Mouse (Mus musculus): ENCODE measurements around the gene Phc2. TPM values are rescaled to one million over a fixed set of nuclear protein-coding genes. Genes with fewer than 3 reads are reported as not detected.
A peak's percentile ranks its signal among the peaks of the same experiment; 100 is the strongest.

Gene Phc2
- total RNA-seq (2012; rRNA removed): 18.0 and 29.8 TPM in 2 replicates

GRCm38 (mm10) chr4:128654505-128655381, at the start of gene Phc2:
TSS of gene Phc2 (plus strand) at chr4:128654702.
- Histone ChIP-seq H3K9ac (ENCODE audit: insufficient read depth, low read depth, low read length, poor library complexity, severe bottlenecking) (peak within 1 kb of the TSS; percentile 80), H3K36me3 (ENCODE audit: control insufficient read depth, insufficient read depth, low read length, poor library complexity, severe bottlenecking) (no peaks in the 10 kb centered on the region), H3K4me1 (ENCODE audit: control insufficient read depth in 2 of 2, insufficient read depth in 2 of 2, low read length in 2 of 2, poor library complexity in 1 of 2) (no peaks in the 10 kb centered on the region; a peak in 1 of 4 replicates), H3K9me3 (ENCODE audit: control insufficient read depth, insufficient read depth, low read depth, low read length) (no peaks in the 10 kb centered on the region), H3K4me3 (ENCODE audit: insufficient read depth in 1 of 2, low read depth in 1 of 2, low read length in 2 of 2, poor library complexity in 1 of 2, severe bottlenecking in 1 of 2) (peak within 1 kb of the TSS; percentile 83 to 91), H3K27ac (ENCODE audit: insufficient read depth, low read depth, low read length, poor library complexity, severe bottlenecking) (no peak within 1 kb of the TSS; the same call in 1 of the 2 replicates)
- TF ChIP-seq MAFK (IDR thresholded peaks at IDR 0.05; ENCODE audit: insufficient read depth, low read depth, low read length): no peak
- peak; percentile 62; the same call in 1 of the 2 replicates for TF ChIP-seq CHD2 (IDR thresholded peaks at IDR 0.05; ENCODE audit: low read depth, low read length)
- in situ Hi-C loops (cut with MboI; ENCODE audit: low sequenced_read_pairs in 2 of 2, unreplicated experiment in 2 of 2): no loop called here
- DNase-seq (ENCODE audit: low read depth, low spot score): peak; percentile 92

- no peak overlapping the region for H3K9ac ChIP-seq (ENCODE audit: insufficient read depth, low read depth, low read length, poor library complexity, severe bottlenecking)
- H3K27ac ChIP-seq (ENCODE audit: insufficient read depth, low read depth, low read length, poor library complexity, severe bottlenecking): no peak overlapping the region
- H3K4me1 ChIP-seq (ENCODE audit: control insufficient read depth in 2 of 2, insufficient read depth in 2 of 2, low read length in 2 of 2, poor library complexity in 1 of 2): peaks cover 0 to 1% of the 10 kb centered on the region in 2 experiments; a peak in 1 of 4 replicates
- H3K36me3 ChIP-seq (ENCODE audit: control insufficient read depth, insufficient read depth, low read length, poor library complexity, severe bottlenecking): peaks cover 9% of the 10 kb centered on the region; the same call in 1 of the 2 replicates
- H3K9me3 ChIP-seq (ENCODE audit: control insufficient read depth, insufficient read depth, low read depth, low read length): no peaks in the 10 kb centered on the region
- TF ChIP-seq CHD2 (IDR thresholded peaks at IDR 0.05; ENCODE audit: low read depth, low read length): no peak
- TF ChIP-seq HCFC1 (IDR thresholded peaks at IDR 0.05; ENCODE audit: borderline replicate concordance, insufficient read depth, low read length): no peak
- no peak for TF ChIP-seq MAFK (IDR thresholded peaks at IDR 0.05; ENCODE audit: insufficient read depth, low read depth, low read length)
- no peak for TF ChIP-seq ZC3H11A (IDR thresholded peaks at IDR 0.05; ENCODE audit: borderline replicate concordance, low read depth, low read length)
- no peak for TF ChIP-seq ZNF384 (IDR thresholded peaks at IDR 0.05; ENCODE audit: low read depth, low read length)
- in situ Hi-C loops (cut with MboI; ENCODE audit: low sequenced_read_pairs in 2 of 2, unreplicated experiment in 2 of 2): no loop called here
- no peak overlapping the region for H3K4me3 ChIP-seq (ENCODE audit: insufficient read depth in 1 of 2, low read depth in 1 of 2, low read length in 2 of 2, poor library complexity in 1 of 2, severe bottlenecking in 1 of 2)
- no peak for DNase-seq (ENCODE audit: low read depth, low spot score)
Observed at GRCm38 (mm10) chr4:128606586-128606985, 47.9 kb upstream of the Phc2 start.

GRCm38 (mm10) chr4:128607661-128608060, 46.8 kb upstream of the Phc2 start:
- no peak overlapping the region for H3K9ac ChIP-seq (ENCODE audit: insufficient read depth, low read depth, low read length, poor library complexity, severe bottlenecking)
- H3K9me3 ChIP-seq (ENCODE audit: control insufficient read depth, insufficient read depth, low read depth, low read length): no peaks in the 10 kb centered on the region
- peaks cover 7% of the 10 kb centered on the region; the same call in 1 of the 2 replicates for H3K36me3 ChIP-seq (ENCODE audit: control insufficient read depth, insufficient read depth, low read length, poor library complexity, severe bottlenecking)
- no peak for DNase-seq (ENCODE audit: low read depth, low spot score)
- in situ Hi-C loops (cut with MboI; ENCODE audit: low sequenced_read_pairs in 2 of 2, unreplicated experiment in 2 of 2): no loop called here
- H3K4me1 ChIP-seq (ENCODE audit: control insufficient read depth in 2 of 2, insufficient read depth in 2 of 2, low read length in 2 of 2, poor library complexity in 1 of 2): peaks cover 0 to 2% of the 10 kb centered on the region in 2 experiments; a peak in 1 of 4 replicates
- TF ChIP-seq ZNF384 (IDR thresholded peaks at IDR 0.05; ENCODE audit: low read depth, low read length): no peak
- TF ChIP-seq ZC3H11A (IDR thresholded peaks at IDR 0.05; ENCODE audit: borderline replicate concordance, low read depth, low read length): no peak
- TF ChIP-seq MAFK (IDR thresholded peaks at IDR 0.05; ENCODE audit: insufficient read depth, low read depth, low read length): no peak
- TF ChIP-seq CHD2 (IDR thresholded peaks at IDR 0.05; ENCODE audit: low read depth, low read length): no peak
- TF ChIP-seq HCFC1 (IDR thresholded peaks at IDR 0.05; ENCODE audit: borderline replicate concordance, insufficient read depth, low read length): no peak
- no peak overlapping the region for H3K4me3 ChIP-seq (ENCODE audit: insufficient read depth in 1 of 2, low read depth in 1 of 2, low read length in 2 of 2, poor library complexity in 1 of 2, severe bottlenecking in 1 of 2)
- H3K27ac ChIP-seq (ENCODE audit: insufficient read depth, low read depth, low read length, poor library complexity, severe bottlenecking): no peak overlapping the region

GRCm38 (mm10) chr4:128609276-128609924, 45.1 kb upstream of the Phc2 start:
- in situ Hi-C loops (cut with MboI; ENCODE audit: low sequenced_read_pairs in 2 of 2, unreplicated experiment in 2 of 2): no loop called here
- Histone ChIP-seq H3K36me3 (ENCODE audit: control insufficient read depth, insufficient read depth, low read length, poor library complexity, severe bottlenecking) (peaks cover 1% of the 10 kb centered on the region; the same call in 1 of the 2 replicates), H3K9ac (ENCODE audit: insufficient read depth, low read depth, low read length, poor library complexity, severe bottlenecking) (peak overlapping the region; percentile 84), H3K27ac (ENCODE audit: insufficient read depth, low read depth, low read length, poor library complexity, severe bottlenecking) (no peak overlapping the region), H3K9me3 (ENCODE audit: control insufficient read depth, insufficient read depth, low read depth, low read length) (no peaks in the 10 kb centered on the region), H3K4me1 (ENCODE audit: control insufficient read depth in 2 of 2, insufficient read depth in 2 of 2, low read length in 2 of 2, poor library complexity in 1 of 2) (peaks cover 0 to 2% of the 10 kb centered on the region in 2 experiments; a peak in 1 of 4 replicates), H3K4me3 (ENCODE audit: insufficient read depth in 1 of 2, low read depth in 1 of 2, low read length in 2 of 2, poor library complexity in 1 of 2, severe bottlenecking in 1 of 2) (peak overlapping the region; percentile 77 to 98)
- DNase-seq (ENCODE audit: low read depth, low spot score): no peak
- TF ChIP-seq HCFC1 (IDR thresholded peaks at IDR 0.05; ENCODE audit: borderline replicate concordance, insufficient read depth, low read length) (no peak), MAFK (IDR thresholded peaks at IDR 0.05; ENCODE audit: insufficient read depth, low read depth, low read length) (no peak), ZNF384 (IDR thresholded peaks at IDR 0.05; ENCODE audit: low read depth, low read length) (no peak), ZC3H11A (IDR thresholded peaks at IDR 0.05; ENCODE audit: borderline replicate concordance, low read depth, low read length) (no peak)

Data from ES-E14 (cell line).